Mouse (Mus musculus) hindbrain, embryonic 12.5 days (tissue): ENCODE data around the gene Gpd1. TPM values are rescaled to one million over a fixed set of nuclear protein-coding genes. Genes with fewer than 3 reads are reported as not detected.
"Not testable (repeated sequence)": the region's sequence is repeated elsewhere in the genome, so short reads cannot be mapped to it uniquely, and the experiment has no call there.

Experiments
- ATAC-seq: fragments of 200-750 bp; cut with Nextera tagmentation; 2 replicates; pipeline ENCODE4 v1.8.0; 2017; ENCODE audit warnings: moderate TSS enrichment; ENCODE audit not compliant: low FRiP score
- H3K27ac ChIP-seq: fragments of 300-500 bp; sonication (generic); 2 replicates; pipeline ENCODE4 v1.5.1; 2016; ENCODE audit warnings: mild to moderate bottlenecking
- H3K27me3 ChIP-seq: fragments of 300-500 bp; sonication (generic); 2 replicates; pipeline ENCODE4 v1.6.1; 2016; ENCODE audit warnings: mild to moderate bottlenecking
- H3K36me3 ChIP-seq: fragments of 300-500 bp; sonication (generic); 2 replicates; pipeline ENCODE4 v1.6.1; 2016; ENCODE audit warnings: mild to moderate bottlenecking
- H3K4me1 ChIP-seq: fragments of 300-500 bp; sonication (generic); 2 replicates; pipeline ENCODE4 v1.6.1; 2016
- H3K4me2 ChIP-seq: fragments of 300-500 bp; sonication (generic); replicated peaks from 2 replicates; pipeline ENCODE4 v1.6.1; 2016; ENCODE audit warnings: mild to moderate bottlenecking
- H3K4me3 ChIP-seq: fragments of 300-500 bp; sonication (generic); 2 replicates; pipeline ENCODE4 v1.5.1; 2016; ENCODE audit warnings: mild to moderate bottlenecking
- H3K9ac ChIP-seq: fragments of 300-500 bp; sonication (generic); 2 replicates; pipeline ENCODE4 v1.6.1; 2016; ENCODE audit warnings: mild to moderate bottlenecking, moderate library complexity
- H3K9me3 ChIP-seq: fragments of 300-500 bp; sonication (generic); replicated peaks from 2 replicates; pipeline ENCODE4 v1.6.1; 2016; ENCODE audit warnings: mild to moderate bottlenecking
- WGBS: fragments of 180-500 bp; shearing (Covaris S2); methylation state at CpG from one replicate; pipeline ENCODE4 v1.1.7; 2016; 5-methylcytosine and 5-hydroxymethylcytosine counted together
- polyA plus RNA-seq: library from polyadenylated mRNA; unstranded; fragments of >200 nt; fragmentation: Nextera tagmentation; extraction: Ambion mirVana; gene quantifications from 2 replicates; pipeline ENCODE4 v1.2.1, GENCODE M21; 2016

The Gpd1 gene
- polyA plus RNA-seq, 1 experiment from 2014 or later = 0.92 TPM

GRCm38 (mm10) chr15:99736675-99737074, 19.4 kb downstream of the Gpd1 start:
- no peaks in the 10 kb centered on the region for H3K4me1 ChIP-seq
- ATAC-seq = no peak
- no peak overlapping the region for H3K4me2 ChIP-seq
- no peaks in the 10 kb centered on the region for H3K27me3 ChIP-seq
- H3K9ac ChIP-seq = no peak overlapping the region
- H3K36me3 ChIP-seq = peaks cover 77% of the 10 kb centered on the region
- H3K27ac ChIP-seq = no peak overlapping the region
- H3K9me3 ChIP-seq = no peaks in the 10 kb centered on the region
- WGBS = 92% methylated on average over 11 of the region's 11 CpGs
- H3K4me3 ChIP-seq = no peak overlapping the region

GRCm38 (mm10) chr15:99740229-99740628, 22.9 kb downstream of the Gpd1 start:
- H3K4me3 ChIP-seq = no peak overlapping the region
- H3K4me2 ChIP-seq = no peak overlapping the region
- no peak for ATAC-seq
- H3K9ac ChIP-seq = no peak overlapping the region
- 94% methylated on average over 4 of the region's 4 CpGs for WGBS
- no peak overlapping the region for H3K27ac ChIP-seq
- no peaks in the 10 kb centered on the region for H3K27me3 ChIP-seq
- peaks cover 65% of the 10 kb centered on the region for H3K36me3 ChIP-seq
- no peaks in the 10 kb centered on the region for H3K9me3 ChIP-seq
- no peaks in the 10 kb centered on the region for H3K4me1 ChIP-seq

- Histone ChIP-seq H3K27me3 (no peaks in the 10 kb centered on the region), H3K4me1 (no peaks in the 10 kb centered on the region), H3K4me3 (no peak overlapping the region), H3K9me3 (no peaks in the 10 kb centered on the region), H3K27ac (no peak overlapping the region), H3K4me2 (no peak overlapping the region), H3K9ac (no peak overlapping the region), H3K36me3 (0 out of 2 replicates have a peak, but pooled peaks cover 10% of the 10 kb centered on the region)
- ATAC-seq = no peak
- 84% methylated on average over 3 of the region's 3 CpGs for WGBS
Observed at GRCm38 (mm10) chr15:99754204-99754603, 36.9 kb downstream of the Gpd1 start.

GRCm38 (mm10) chr15:99767467-99767866, 50.2 kb downstream of the Gpd1 start:
- no peak overlapping the region for H3K4me2 ChIP-seq

GRCm38 (mm10) chr15:99768761-99769160, 51.4 kb downstream of the Gpd1 start:
- Histone ChIP-seq H3K36me3 (peaks cover 6% of the 10 kb centered on the region; the same call in 1 of the 2 replicates), H3K9ac (no peak overlapping the region), H3K4me3 (no peak overlapping the region), H3K9me3 (no peaks in the 10 kb centered on the region), H3K4me2 (no peak overlapping the region), H3K27ac (no peak overlapping the region), H3K27me3 (no peaks in the 10 kb centered on the region), H3K4me1 (peaks cover 17% of the 10 kb centered on the region)
- ATAC-seq = no peak
- WGBS = 96% methylated on average over 1 of the region's 1 CpGs

More at GRCm38 (mm10) chr15:99767467-99767866, 50.2 kb downstream of the Gpd1 start:
- no peaks in the 10 kb centered on the region for H3K9me3 ChIP-seq
- no peaks in the 10 kb centered on the region for H3K27me3 ChIP-seq
- no peak overlapping the region for H3K9ac ChIP-seq
- no peak for ATAC-seq
- 88% methylated on average over 4 of the region's 4 CpGs for WGBS
- H3K4me1 ChIP-seq = peaks cover 13% of the 10 kb centered on the region
- no peak overlapping the region for H3K4me3 ChIP-seq
- peaks cover 6% of the 10 kb centered on the region; the same call in 1 of the 2 replicates for H3K36me3 ChIP-seq
- H3K27ac ChIP-seq = no peak overlapping the region

- no peak for ATAC-seq
- Histone ChIP-seq H3K27ac (0 out of 2 replicates have a peak overlapping the region, but pooled peaks have one; percentile 93), H3K4me2 (peak overlapping the region; percentile 79), H3K36me3 (no peaks in the 10 kb centered on the region), H3K4me3 (peak overlapping the region; percentile 84), H3K4me1 (peaks cover 17% of the 10 kb centered on the region), H3K9me3 (no peaks in the 10 kb centered on the region), H3K9ac (peak overlapping the region; percentile 96), H3K27me3 (no peaks in the 10 kb centered on the region)
- WGBS = 34% methylated on average over 5 of the region's 5 CpGs
Observed at GRCm38 (mm10) chr15:99771004-99771500, 53.7 kb downstream of the Gpd1 start.

- ATAC-seq = peak; percentile 81
- H3K36me3 ChIP-seq = no peaks in the 10 kb centered on the region
- peak overlapping the region; percentile 93 for H3K27ac ChIP-seq
- H3K4me2 ChIP-seq = peak overlapping the region; percentile 79
- H3K4me3 ChIP-seq = peak overlapping the region; percentile 84
- H3K27me3 ChIP-seq = no peaks in the 10 kb centered on the region
- H3K9me3 ChIP-seq = no peaks in the 10 kb centered on the region
- peak overlapping the region; percentile 96 for H3K9ac ChIP-seq
- H3K4me1 ChIP-seq = peaks cover 17% of the 10 kb centered on the region
- WGBS = under 1% methylated on average over 57 of the region's 59 CpGs
Observed at GRCm38 (mm10) chr15:99771601-99772276, 54.4 kb downstream of the Gpd1 start.

GRCm38 (mm10) chr15:99772277-99772880, 55.1 kb downstream of the Gpd1 start:
- 0% methylated on average over 40 of the region's 41 CpGs for WGBS
- peak overlapping the region; percentile 84 for H3K4me3 ChIP-seq

GRCm38 (mm10) chr15:99772881-99772924, 55.4 kb downstream of the Gpd1 start, which contains the start of gene Cers5:
Cers5 (minus strand) TSS chr15:99772885.
- H3K27ac ChIP-seq = peak within 1 kb of the TSS; percentile 93
- H3K4me1 ChIP-seq = peaks cover 17% of the 10 kb centered on the region
- peak within 1 kb of the TSS; percentile 79 for H3K4me2 ChIP-seq
- peak within 1 kb of the TSS; percentile 84 for H3K4me3 ChIP-seq
- ATAC-seq, H3K36me3 ChIP-seq, H3K9me3 ChIP-seq, H3K27me3 ChIP-seq: not testable (repeated sequence)
- H3K9ac ChIP-seq = peak within 1 kb of the TSS; percentile 96

More at GRCm38 (mm10) chr15:99772277-99772880, 55.1 kb downstream of the Gpd1 start:
- H3K27ac ChIP-seq = peak overlapping the region; percentile 93
- peaks cover 17% of the 10 kb centered on the region for H3K4me1 ChIP-seq
- no peaks in the 10 kb centered on the region for H3K27me3 ChIP-seq
- H3K9me3 ChIP-seq = no peaks in the 10 kb centered on the region
- ATAC-seq = peak; percentile 91
- H3K9ac ChIP-seq = peak overlapping the region; percentile 96
- no peaks in the 10 kb centered on the region for H3K36me3 ChIP-seq
- peak overlapping the region; percentile 79 for H3K4me2 ChIP-seq

GRCm38 (mm10) chr15:99772925-99773324, 55.6 kb downstream of the Gpd1 start:
- H3K36me3 ChIP-seq = 0 out of 2 replicates have a peak, but pooled peaks cover 3% of the 10 kb centered on the region
- peak overlapping the region; percentile 84; the same call in 1 of the 2 replicates for H3K4me3 ChIP-seq
- no peaks in the 10 kb centered on the region for H3K9me3 ChIP-seq
- 26% methylated on average over 3 of the region's 3 CpGs for WGBS
- no peaks in the 10 kb centered on the region for H3K27me3 ChIP-seq
- no peak overlapping the region for H3K9ac ChIP-seq
- ATAC-seq = no peak
- H3K27ac ChIP-seq = peak overlapping the region; percentile 93; the same call in 1 of the 2 replicates
- H3K4me2 ChIP-seq = peak overlapping the region; percentile 79
- peaks cover 17% of the 10 kb centered on the region for H3K4me1 ChIP-seq
